Mouse (Mus musculus): ENCODE data around the gene Myo15. TPM values are rescaled to one million over a fixed set of nuclear protein-coding genes. Genes with fewer than 3 reads are reported as not detected.
"Not testable (repeated sequence)": the region's sequence is repeated elsewhere in the genome, so short reads cannot be mapped to it uniquely, and the experiment has no call there.

The Myo15 gene
- polyA plus RNA-seq, 1 experiment from 2014 or later: 0.13 TPM

DNA sequence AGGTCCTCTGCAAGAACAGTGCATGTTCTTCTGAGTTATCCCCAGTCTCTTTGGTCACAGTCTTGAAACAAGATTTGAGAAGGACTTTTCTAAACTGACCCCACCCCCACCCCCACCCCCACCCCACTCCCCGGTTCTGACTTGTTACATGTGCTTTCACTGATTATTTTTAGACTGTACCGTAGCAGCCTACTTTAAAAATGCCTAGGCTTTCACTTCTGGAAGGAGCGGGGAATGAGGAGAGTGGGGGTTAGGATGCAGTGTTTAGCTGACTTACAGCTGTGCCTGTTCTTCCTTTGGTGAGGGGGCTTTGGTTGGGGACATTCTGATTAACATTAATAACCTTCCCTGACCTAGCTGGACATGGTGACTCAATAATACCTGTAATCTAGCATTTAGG is 79.0 kb downstream of the Myo15 start:
- H3K4me2 ChIP-seq (ENCODE audit: low read depth, low read length): peak overlapping the region; percentile 47
- peak overlapping the region; percentile 44; the same call in 1 of the 2 replicates for H3K9ac ChIP-seq (ENCODE audit: low read length)
- H3K27ac ChIP-seq (ENCODE audit: low read length): peak overlapping the region; percentile 74

DNA sequence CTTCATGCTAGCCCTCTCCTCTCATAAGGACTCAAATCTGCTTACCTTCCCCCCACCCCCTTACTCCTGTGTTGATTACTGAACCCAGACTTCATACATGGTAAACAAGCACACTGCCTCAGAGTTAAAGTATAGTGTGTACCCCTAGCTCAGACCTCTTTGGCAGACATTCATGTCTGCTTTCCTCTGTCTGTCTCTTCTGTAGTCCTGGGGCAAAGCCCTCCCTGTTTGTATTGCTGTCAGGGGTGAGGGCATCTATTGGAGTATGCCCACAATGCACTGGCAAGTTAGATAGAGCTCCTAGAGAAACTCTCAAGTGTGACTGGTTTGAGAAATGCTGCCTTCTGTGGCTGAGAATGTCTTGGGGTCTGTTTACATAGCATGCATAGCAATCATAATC is 84.0 kb downstream of the Myo15 start:
- Histone ChIP-seq H3K27ac (ENCODE audit: low read length) (no peak overlapping the region), H3K36me3 (ENCODE audit: control insufficient read depth, insufficient read depth) (peaks cover 60% of the 10 kb centered on the region), H3K9me3 (replicated peaks; ENCODE audit: control insufficient read depth, low read length) (no peaks in the 10 kb centered on the region), H3K9ac (ENCODE audit: low read length) (no peak overlapping the region), H3K4me2 (ENCODE audit: low read depth, low read length) (no peak overlapping the region), H3K4me3 (ENCODE audit: low read length) (no peak overlapping the region), H3K27me3 (ENCODE audit: control insufficient read depth, insufficient read depth, low read length) (no peaks in the 10 kb centered on the region), H3K4me1 (ENCODE audit: control insufficient read depth, insufficient read depth, low read length) (peaks cover 9% of the 10 kb centered on the region)
- ATAC-seq (replicated peaks; ENCODE audit: extremely low read depth, insufficient read depth, low FRiP score): no peak

More for the DNA sequence above, 79.0 kb downstream of the Myo15 start:
- ATAC-seq (replicated peaks; ENCODE audit: extremely low read depth, insufficient read depth, low FRiP score): 0 out of 2 replicates have a peak, but pooled peaks have one; percentile 18
- H3K36me3 ChIP-seq (ENCODE audit: control insufficient read depth, insufficient read depth): peaks cover 37% of the 10 kb centered on the region
- no peaks in the 10 kb centered on the region for H3K27me3 ChIP-seq (ENCODE audit: control insufficient read depth, insufficient read depth, low read length)
- H3K9me3 ChIP-seq (replicated peaks; ENCODE audit: control insufficient read depth, low read length): no peaks in the 10 kb centered on the region
- peaks cover 47% of the 10 kb centered on the region for H3K4me1 ChIP-seq (ENCODE audit: control insufficient read depth, insufficient read depth, low read length)
- WGBS: 43% methylated on average over 3 of the region's 3 CpGs
- no peak overlapping the region for H3K4me3 ChIP-seq (ENCODE audit: low read length)

DNA sequence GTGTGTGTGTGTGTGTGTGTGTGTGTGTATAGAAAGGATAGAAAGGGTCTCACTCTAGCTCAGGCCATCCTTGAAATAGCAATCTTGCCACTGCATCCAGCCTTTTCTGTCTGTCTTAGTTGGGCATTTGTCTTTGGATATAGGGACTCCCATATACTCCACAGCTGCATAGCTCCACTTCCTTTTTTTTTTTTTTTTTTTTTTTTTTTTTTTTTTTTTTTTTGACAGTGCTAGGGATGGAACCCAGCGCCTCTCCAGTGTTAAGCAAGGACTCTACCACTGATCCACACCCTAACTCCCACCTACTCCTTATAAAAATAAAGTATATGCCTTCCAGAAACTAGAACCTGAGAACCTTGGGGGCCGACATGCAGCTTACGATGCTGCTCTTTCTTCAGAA is 88.5 kb downstream of the Myo15 start:
- ATAC-seq (replicated peaks; ENCODE audit: extremely low read depth, insufficient read depth, low FRiP score): no peak
- Histone ChIP-seq H3K4me1 (ENCODE audit: control insufficient read depth, insufficient read depth, low read length) (no peaks in the 10 kb centered on the region), H3K4me3 (ENCODE audit: low read length) (no peak overlapping the region), H3K9me3 (replicated peaks; ENCODE audit: control insufficient read depth, low read length) (no peaks in the 10 kb centered on the region), H3K4me2 (ENCODE audit: low read depth, low read length) (no peak overlapping the region), H3K36me3 (ENCODE audit: control insufficient read depth, insufficient read depth) (peaks cover 34% of the 10 kb centered on the region), H3K27me3 (ENCODE audit: control insufficient read depth, insufficient read depth, low read length) (no peaks in the 10 kb centered on the region), H3K27ac (ENCODE audit: low read length) (no peak overlapping the region), H3K9ac (ENCODE audit: low read length) (no peak overlapping the region)
- 81% methylated on average over 3 of the region's 3 CpGs for WGBS

DNA sequence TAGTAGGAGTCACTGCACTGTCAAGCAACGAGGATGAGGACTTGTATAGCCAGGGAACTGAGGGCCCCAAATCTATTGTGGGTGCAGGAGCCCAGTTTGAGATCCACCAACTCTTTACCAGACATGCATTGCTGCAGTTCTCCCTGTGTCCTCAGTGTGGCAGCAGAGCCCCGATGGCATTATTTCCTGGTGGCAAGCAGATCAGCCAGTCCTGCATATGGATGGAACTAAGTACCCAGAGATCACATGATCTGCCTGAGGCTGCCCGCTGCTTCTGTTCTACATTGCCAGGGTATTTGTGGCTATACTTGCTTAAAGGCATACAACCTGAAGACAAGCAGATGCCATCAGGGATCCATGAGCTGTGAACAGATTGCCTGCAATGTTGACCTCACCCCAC is 90.2 kb downstream of the Myo15 start:
- no peak for ATAC-seq (replicated peaks; ENCODE audit: extremely low read depth, insufficient read depth, low FRiP score)
- Histone ChIP-seq H3K9ac (ENCODE audit: low read length) (no peak overlapping the region), H3K36me3 (ENCODE audit: control insufficient read depth, insufficient read depth) (peaks cover 17% of the 10 kb centered on the region), H3K4me3 (ENCODE audit: low read length) (no peak overlapping the region), H3K4me2 (ENCODE audit: low read depth, low read length) (no peak overlapping the region), H3K27ac (ENCODE audit: low read length) (no peak overlapping the region), H3K9me3 (replicated peaks; ENCODE audit: control insufficient read depth, low read length) (no peaks in the 10 kb centered on the region), H3K27me3 (ENCODE audit: control insufficient read depth, insufficient read depth, low read length) (no peaks in the 10 kb centered on the region), H3K4me1 (ENCODE audit: control insufficient read depth, insufficient read depth, low read length) (no peaks in the 10 kb centered on the region)
- 5% methylated on average over 3 of the region's 3 CpGs for WGBS

DNA sequence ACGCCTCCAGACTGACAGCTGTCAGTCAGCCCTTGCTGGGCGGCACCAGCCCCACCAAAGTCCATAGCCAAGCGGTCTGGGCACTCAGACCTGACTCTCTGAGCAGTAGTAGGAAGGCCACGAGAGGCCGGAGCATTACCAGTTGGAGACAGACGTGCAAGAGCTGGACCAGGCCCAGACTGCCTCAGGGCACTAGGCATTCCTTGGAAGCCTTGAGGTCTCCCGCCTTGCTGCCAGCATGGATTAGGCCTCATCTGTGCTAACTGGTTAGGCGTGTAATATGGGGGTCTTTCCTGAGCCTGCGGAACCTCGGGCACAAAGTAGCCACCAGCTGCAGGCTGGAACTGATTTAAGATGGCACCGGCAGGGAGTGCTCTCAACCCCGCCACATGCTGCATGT is 104.9 kb downstream of the Myo15 start:
- 81% methylated on average over 10 of the region's 12 CpGs for WGBS
- H3K27ac ChIP-seq (ENCODE audit: low read length); H3K9ac ChIP-seq (ENCODE audit: low read length); H3K4me1 ChIP-seq (ENCODE audit: control insufficient read depth, insufficient read depth, low read length); H3K4me2 ChIP-seq (ENCODE audit: low read depth, low read length); H3K27me3 ChIP-seq (ENCODE audit: control insufficient read depth, insufficient read depth, low read length); H3K9me3 ChIP-seq (replicated peaks; ENCODE audit: control insufficient read depth, low read length); H3K36me3 ChIP-seq (ENCODE audit: control insufficient read depth, insufficient read depth); H3K4me3 ChIP-seq (ENCODE audit: low read length); ATAC-seq (replicated peaks; ENCODE audit: extremely low read depth, insufficient read depth, low FRiP score): not testable (repeated sequence)

Other genes with a start within 250 kb of the Myo15 start
- gene Srebf1, start 246.8 kb upstream of the Myo15 start, polyA plus RNA-seq (2015; fragmentation: Nextera tagmentation; extraction: Ambion mirVana): 36.1 and 47.0 TPM in 2 replicates
- gene Tom1l2, start 116.4 kb upstream of the Myo15 start, polyA plus RNA-seq (2015; fragmentation: Nextera tagmentation; extraction: Ambion mirVana): 40.0 and 41.0 TPM in 2 replicates
- gene Drc3, start 116.0 kb upstream of the Myo15 start, polyA plus RNA-seq (2015; fragmentation: Nextera tagmentation; extraction: Ambion mirVana): 2.5 and 3.6 TPM in 2 replicates
- 20.2 and 21.2 TPM in 2 replicates for gene Gid4, start 52.2 kb upstream of the Myo15 start, polyA plus RNA-seq (2015; fragmentation: Nextera tagmentation; extraction: Ambion mirVana)
- 58.2 and 59.4 TPM in 2 replicates for gene Atpaf2, start 50.9 kb upstream of the Myo15 start, polyA plus RNA-seq (2015; fragmentation: Nextera tagmentation; extraction: Ambion mirVana)
- 65.7 and 65.8 TPM in 2 replicates for gene Drg2, start 14.7 kb upstream of the Myo15 start, polyA plus RNA-seq (2015; fragmentation: Nextera tagmentation; extraction: Ambion mirVana)
- 33.9 and 37.2 TPM in 2 replicates for gene Alkbh5, start 67.0 kb downstream of the Myo15 start, polyA plus RNA-seq (2015; fragmentation: Nextera tagmentation; extraction: Ambion mirVana)
- 28.9 and 33.9 TPM in 2 replicates for gene Llgl1, start 230.4 kb downstream of the Myo15 start, polyA plus RNA-seq (2015; fragmentation: Nextera tagmentation; extraction: Ambion mirVana)

Data from heart, embryonic 16.5 days (tissue).